Mouse (Mus musculus): ENCODE data around the gene Ikzf4. TPM values are rescaled to one million over a fixed set of nuclear protein-coding genes. Genes with fewer than 3 reads are reported as not detected.

Ikzf4 gene
- polyA plus RNA-seq, 1 experiment: 1.2 TPM

DNA sequence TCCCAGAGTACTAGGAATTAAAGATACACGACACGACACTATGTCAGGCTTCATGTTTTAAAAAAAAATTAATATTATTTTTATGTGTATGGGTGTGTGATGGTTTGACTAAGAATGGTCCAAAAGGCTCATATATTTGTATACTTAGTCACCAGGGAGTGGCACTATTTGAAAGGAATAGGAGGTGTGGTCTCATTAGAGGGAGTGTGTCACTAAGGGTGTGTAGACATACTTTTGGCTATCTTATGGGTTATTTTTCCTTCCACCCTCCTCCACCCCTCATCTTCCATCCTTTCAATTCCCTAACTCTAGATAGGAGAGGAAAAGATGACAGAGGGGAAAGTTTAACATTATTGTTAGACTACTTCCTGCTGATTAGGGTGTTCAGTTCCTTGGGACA, 20.0 kb upstream of the Ikzf4 start:
- Histone ChIP-seq H3K27ac (ENCODE audit: control insufficient read depth, insufficient read depth, low read depth, low read length) (no peak overlapping the region), H3K4me3 (ENCODE audit: control insufficient read depth, low read depth, low read length) (no peak overlapping the region), H3K27me3 (ENCODE audit: control insufficient read depth, insufficient read depth, low read length) (no peaks in the 10 kb centered on the region), H3K4me1 (ENCODE audit: control insufficient read depth, insufficient read depth, low read length) (peaks cover 2% of the 10 kb centered on the region), H3K36me3 (ENCODE audit: control insufficient read depth, insufficient read depth, low read length) (no peaks in the 10 kb centered on the region)
- TF ChIP-seq POLR2A (IDR thresholded peaks at IDR 0.05; ENCODE audit: control insufficient read depth, low read depth, low read length) (no peak), CTCF (IDR thresholded peaks at IDR 0.05; ENCODE audit: control insufficient read depth, insufficient read depth, insufficient replicate concordance, low read depth, low read length) (no peak)

DNA sequence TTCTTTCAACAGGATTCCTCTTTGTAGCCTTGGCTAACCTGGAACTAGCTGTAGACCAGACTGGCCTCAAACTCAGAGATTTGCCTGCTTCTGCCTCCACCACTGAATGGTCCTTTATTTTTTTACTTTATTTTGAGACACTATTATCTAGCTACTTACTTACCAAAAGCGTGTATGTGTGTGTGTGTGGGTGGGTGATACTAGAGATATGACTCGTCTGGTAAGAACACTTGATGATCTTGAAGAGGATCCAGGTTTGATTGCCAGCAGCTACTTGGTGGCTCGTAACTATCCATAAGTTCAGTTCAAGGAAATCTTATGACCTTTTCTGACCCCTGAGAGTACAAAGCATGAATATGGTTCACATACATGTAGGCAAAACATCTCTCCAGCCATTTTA, 19.5 kb upstream of the Ikzf4 start:
- H3K36me3 ChIP-seq (ENCODE audit: control insufficient read depth, insufficient read depth, low read length): no peaks in the 10 kb centered on the region
- TF ChIP-seq CTCF (IDR thresholded peaks at IDR 0.05; ENCODE audit: control insufficient read depth, insufficient read depth, insufficient replicate concordance, low read depth, low read length) (no peak), POLR2A (IDR thresholded peaks at IDR 0.05; ENCODE audit: control insufficient read depth, low read depth, low read length) (no peak)
- no peaks in the 10 kb centered on the region for H3K27me3 ChIP-seq (ENCODE audit: control insufficient read depth, insufficient read depth, low read length)
- H3K4me1 ChIP-seq (ENCODE audit: control insufficient read depth, insufficient read depth, low read length): peaks cover 2% of the 10 kb centered on the region
- no peak overlapping the region for H3K27ac ChIP-seq (ENCODE audit: control insufficient read depth, insufficient read depth, low read depth, low read length)
- no peak overlapping the region for H3K4me3 ChIP-seq (ENCODE audit: control insufficient read depth, low read depth, low read length)

DNA sequence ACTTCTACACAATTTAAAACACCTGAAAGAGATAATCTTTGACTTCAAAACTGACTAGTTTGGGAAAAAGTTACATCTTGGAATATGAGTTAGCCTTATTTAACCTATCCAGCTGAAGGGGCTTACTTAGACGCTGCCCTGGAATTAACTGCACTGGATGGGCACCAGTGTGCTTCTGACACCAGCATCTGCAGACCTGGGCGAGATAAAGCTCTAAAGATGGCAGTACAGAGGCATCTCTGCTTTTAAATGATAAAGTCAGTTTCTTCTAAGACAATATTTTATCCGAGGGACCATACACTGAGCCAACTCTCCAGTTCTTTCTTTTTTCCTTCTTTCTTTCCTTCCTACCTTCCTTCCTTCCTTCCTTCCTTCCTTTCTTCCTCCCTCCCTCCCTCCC, 19.0 kb upstream of the Ikzf4 start:
- no peak overlapping the region for H3K4me3 ChIP-seq (ENCODE audit: control insufficient read depth, low read depth, low read length)
- H3K36me3 ChIP-seq (ENCODE audit: control insufficient read depth, insufficient read depth, low read length): no peaks in the 10 kb centered on the region
- peaks cover 2% of the 10 kb centered on the region; the same call in 1 of the 2 replicates for H3K4me1 ChIP-seq (ENCODE audit: control insufficient read depth, insufficient read depth, low read length)
- no peak overlapping the region for H3K27ac ChIP-seq (ENCODE audit: control insufficient read depth, insufficient read depth, low read depth, low read length)
- no peaks in the 10 kb centered on the region for H3K27me3 ChIP-seq (ENCODE audit: control insufficient read depth, insufficient read depth, low read length)
- TF ChIP-seq CTCF (IDR thresholded peaks at IDR 0.05; ENCODE audit: control insufficient read depth, insufficient read depth, insufficient replicate concordance, low read depth, low read length) (no peak), POLR2A (IDR thresholded peaks at IDR 0.05; ENCODE audit: control insufficient read depth, low read depth, low read length) (no peak)

DNA sequence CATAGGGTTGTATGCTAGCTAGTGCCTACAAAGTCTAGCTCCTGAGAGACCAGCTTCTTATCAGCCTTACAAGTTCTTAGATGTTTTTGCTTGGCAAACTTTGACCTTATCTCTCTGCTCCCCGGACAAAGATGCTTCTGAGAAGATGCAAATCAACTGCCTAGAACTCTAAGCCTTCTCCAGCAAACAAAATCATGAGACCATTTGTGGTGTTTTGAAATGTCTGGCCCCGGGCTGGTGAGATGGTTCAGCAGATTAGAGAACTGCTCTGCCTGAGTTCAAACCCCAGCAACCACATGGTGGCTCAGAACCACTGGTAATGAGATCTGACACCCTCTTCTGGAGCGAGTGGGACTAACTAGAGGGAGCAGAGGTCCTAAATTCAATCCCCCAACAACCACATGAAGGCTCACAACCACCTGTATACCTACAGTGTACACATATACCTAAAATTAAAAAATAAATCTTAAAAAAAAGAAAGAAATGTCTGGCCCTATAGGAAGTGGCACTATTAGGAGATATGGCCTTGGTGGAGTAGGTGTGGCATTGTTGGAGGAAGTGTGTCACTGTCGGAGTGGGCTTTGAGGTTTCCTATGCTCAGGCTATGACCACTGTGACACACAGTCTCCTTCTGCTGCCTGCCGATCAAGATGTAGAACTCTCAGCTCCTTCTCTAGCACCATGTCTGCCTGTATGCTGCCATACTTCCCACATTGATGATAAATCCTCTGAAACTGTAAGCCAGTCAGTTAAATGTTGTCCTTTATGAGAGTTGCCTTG, 17.8 kb upstream of the Ikzf4 start:
- Histone ChIP-seq H3K4me3 (ENCODE audit: control insufficient read depth, low read depth, low read length) (no peak overlapping the region), H3K4me1 (ENCODE audit: control insufficient read depth, insufficient read depth, low read length) (0 out of 2 replicates have a peak, but pooled peaks cover 1% of the 10 kb centered on the region), H3K27me3 (ENCODE audit: control insufficient read depth, insufficient read depth, low read length) (no peaks in the 10 kb centered on the region), H3K27ac (ENCODE audit: control insufficient read depth, insufficient read depth, low read depth, low read length) (no peak overlapping the region), H3K36me3 (ENCODE audit: control insufficient read depth, insufficient read depth, low read length) (no peaks in the 10 kb centered on the region)
- TF ChIP-seq POLR2A (IDR thresholded peaks at IDR 0.05; ENCODE audit: control insufficient read depth, low read depth, low read length) (no peak), CTCF (IDR thresholded peaks at IDR 0.05; ENCODE audit: control insufficient read depth, insufficient read depth, insufficient replicate concordance, low read depth, low read length) (no peak)

DNA sequence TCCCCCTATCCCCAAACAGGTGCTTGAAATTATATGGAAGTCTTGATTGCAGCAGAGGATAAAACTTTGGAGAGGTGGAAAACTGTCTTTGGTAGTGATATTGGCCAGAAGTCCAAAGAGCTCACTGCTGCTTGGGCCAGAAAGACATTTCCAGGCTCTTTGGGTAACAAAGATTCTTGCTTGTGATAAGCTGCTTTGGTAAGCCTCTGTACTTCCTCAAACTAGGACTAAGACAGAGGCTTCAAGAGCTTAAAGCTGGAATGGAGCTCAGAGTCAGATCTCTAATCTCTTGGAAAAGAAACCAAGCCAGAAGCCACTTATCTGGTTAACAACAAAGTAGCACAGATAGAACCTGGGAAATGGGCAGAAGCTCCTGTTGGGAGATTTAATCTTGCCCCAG, 16.7 kb upstream of the Ikzf4 start:
- H3K27me3 ChIP-seq (ENCODE audit: control insufficient read depth, insufficient read depth, low read length): no peaks in the 10 kb centered on the region
- TF ChIP-seq CTCF (IDR thresholded peaks at IDR 0.05; ENCODE audit: control insufficient read depth, insufficient read depth, insufficient replicate concordance, low read depth, low read length) (no peak), POLR2A (IDR thresholded peaks at IDR 0.05; ENCODE audit: control insufficient read depth, low read depth, low read length) (no peak)
- no peak overlapping the region for H3K27ac ChIP-seq (ENCODE audit: control insufficient read depth, insufficient read depth, low read depth, low read length)
- H3K4me3 ChIP-seq (ENCODE audit: control insufficient read depth, low read depth, low read length): no peak overlapping the region
- H3K36me3 ChIP-seq (ENCODE audit: control insufficient read depth, insufficient read depth, low read length): no peaks in the 10 kb centered on the region
- H3K4me1 ChIP-seq (ENCODE audit: control insufficient read depth, insufficient read depth, low read length): no peaks in the 10 kb centered on the region

DNA sequence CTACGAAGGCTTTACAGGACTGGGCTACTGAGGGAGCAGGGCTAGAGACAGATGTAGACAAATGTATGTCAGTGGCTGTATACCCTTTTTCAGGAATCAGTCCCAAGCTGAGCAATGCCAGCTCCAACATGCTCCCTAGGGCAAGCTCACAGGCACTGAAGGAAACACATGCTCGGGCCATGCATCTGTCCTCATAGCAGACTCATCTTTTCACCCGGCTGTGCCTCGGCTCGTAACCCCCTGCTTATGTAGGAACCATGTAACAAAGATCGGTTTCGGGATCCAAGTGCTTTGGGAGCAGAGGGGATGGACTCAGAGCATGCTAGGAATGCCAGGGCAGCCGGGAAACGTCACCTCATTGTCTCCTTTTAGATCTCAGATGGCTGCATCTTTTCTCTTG, 13.7 kb upstream of the Ikzf4 start:
- H3K27ac ChIP-seq (ENCODE audit: control insufficient read depth, insufficient read depth, low read depth, low read length): no peak overlapping the region
- H3K4me3 ChIP-seq (ENCODE audit: control insufficient read depth, low read depth, low read length): no peak overlapping the region
- no peak for TF ChIP-seq POLR2A (IDR thresholded peaks at IDR 0.05; ENCODE audit: control insufficient read depth, low read depth, low read length)
- no peak for TF ChIP-seq CTCF (IDR thresholded peaks at IDR 0.05; ENCODE audit: control insufficient read depth, insufficient read depth, insufficient replicate concordance, low read depth, low read length)
- H3K36me3 ChIP-seq (ENCODE audit: control insufficient read depth, insufficient read depth, low read length): no peaks in the 10 kb centered on the region
- no peaks in the 10 kb centered on the region for H3K27me3 ChIP-seq (ENCODE audit: control insufficient read depth, insufficient read depth, low read length)
- no peaks in the 10 kb centered on the region for H3K4me1 ChIP-seq (ENCODE audit: control insufficient read depth, insufficient read depth, low read length)

DNA sequence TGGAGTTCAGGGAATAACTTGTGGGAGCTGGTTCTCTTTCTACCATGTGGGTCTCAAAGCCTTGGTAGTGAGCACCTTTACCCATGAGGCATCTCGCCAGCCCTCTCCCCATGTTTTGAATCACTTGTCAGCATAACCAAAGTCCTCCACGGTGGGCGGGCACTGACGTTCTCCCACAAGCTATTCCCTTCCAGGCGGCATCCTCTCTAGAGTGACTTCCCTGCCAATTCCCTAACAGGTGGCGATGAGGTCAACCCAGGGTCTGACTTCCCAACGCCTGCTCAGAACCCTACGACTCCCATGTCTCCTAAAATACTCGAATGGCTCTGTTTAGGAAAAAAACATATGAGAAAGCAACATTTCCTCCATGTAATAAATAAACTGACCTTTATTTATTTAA, 12.1 kb upstream of the Ikzf4 start:
- no peaks in the 10 kb centered on the region for H3K27me3 ChIP-seq (ENCODE audit: control insufficient read depth, insufficient read depth, low read length)
- H3K36me3 ChIP-seq (ENCODE audit: control insufficient read depth, insufficient read depth, low read length): no peaks in the 10 kb centered on the region
- no peak overlapping the region for H3K27ac ChIP-seq (ENCODE audit: control insufficient read depth, insufficient read depth, low read depth, low read length)
- H3K4me1 ChIP-seq (ENCODE audit: control insufficient read depth, insufficient read depth, low read length): no peaks in the 10 kb centered on the region
- TF ChIP-seq POLR2A (IDR thresholded peaks at IDR 0.05; ENCODE audit: control insufficient read depth, low read depth, low read length) (no peak), CTCF (IDR thresholded peaks at IDR 0.05; ENCODE audit: control insufficient read depth, insufficient read depth, insufficient replicate concordance, low read depth, low read length) (no peak)
- no peak overlapping the region for H3K4me3 ChIP-seq (ENCODE audit: control insufficient read depth, low read depth, low read length)

Data from testis, adult 2 months (tissue).